Mouse (Mus musculus) liver, embryonic 14.5 days (tissue): ENCODE results near the gene Iqsec3. TPM values are rescaled to one million over a fixed set of nuclear protein-coding genes. Genes with fewer than 3 reads are reported as not detected.

Experiments
- ATAC-seq: fragments of 200-750 bp; cut with Nextera tagmentation; 2 replicates; pipeline ENCODE4 v1.8.0; 2017; ENCODE audit warnings: moderate number of reproducible peaks, mild to moderate bottlenecking, moderate library complexity; ENCODE audit not compliant: insufficient read depth
- DNase-seq, 3 experiments: peaks; one replicate each; pipeline ENCODE4 v3.0.0-alpha.2; 2012 to 2013; ENCODE audit warnings: low read depth in 3 of 3, low spot score in 3 of 3
- H3K27ac ChIP-seq: fragments of 300-500 bp; sonication (generic); 2 replicates; pipeline ENCODE4 v1.5.1; 2014; ENCODE audit warnings: moderate library complexity, mild to moderate bottlenecking, control low read depth, inconsistent platforms
- H3K27me3 ChIP-seq: fragments of 300-500 bp; sonication (generic); 2 replicates; pipeline ENCODE4 v1.6.1; 2014; ENCODE audit warnings: mild to moderate bottlenecking, low read length, moderate library complexity; ENCODE audit not compliant: control insufficient read depth, insufficient read depth
- H3K36me3 ChIP-seq: fragments of 300-500 bp; sonication (generic); replicated peaks from 2 replicates; pipeline ENCODE4 v1.6.1; 2014; ENCODE audit warnings: low read depth; ENCODE audit not compliant: control insufficient read depth, insufficient read depth
- H3K4me1 ChIP-seq, 2 experiments: fragments of 200-500 bp in 1 of 2; fragments of 300-500 bp in 1 of 2; sonication (generic) in 1 of 2; replicated peaks; 2 replicates each; pipeline ENCODE4 v1.6.1; 2012 to 2014; ENCODE audit warnings: antibody characterized with exemption in 1 of 2, inconsistent platforms in 1 of 2, low read length in 1 of 2; ENCODE audit not compliant: control insufficient read depth in 2 of 2, insufficient read depth in 2 of 2
- H3K4me2 ChIP-seq: fragments of 300-500 bp; sonication (generic); 2 replicates; pipeline ENCODE4 v1.6.1; 2014; ENCODE audit warnings: low read depth, mild to moderate bottlenecking, control low read depth, moderate library complexity
- H3K4me3 ChIP-seq, 2 experiments: fragments of 200-500 bp in 1 of 2; fragments of 300-500 bp in 1 of 2; sonication (generic) in 1 of 2; 2 replicates each; pipeline ENCODE4 v1.5.1; 2012 to 2014; ENCODE audit warnings: low read depth in 2 of 2, low read length in 2 of 2, mild to moderate bottlenecking in 2 of 2, control low read depth in 1 of 2, inconsistent platforms in 1 of 2, moderate library complexity in 1 of 2; ENCODE audit not compliant: insufficient read depth in 1 of 2
- H3K9ac ChIP-seq: fragments of 300-500 bp; sonication (generic); replicated peaks from 2 replicates; pipeline ENCODE4 v1.6.1; 2014; ENCODE audit warnings: mild to moderate bottlenecking, control low read depth, moderate library complexity
- H3K9me3 ChIP-seq: fragments of 300-500 bp; sonication (generic); 2 replicates; pipeline ENCODE4 v1.6.1; 2016; ENCODE audit warnings: low read length, mixed read lengths; ENCODE audit not compliant: control insufficient read depth
- CTCF ChIP-seq: IDR thresholded peaks from 2 replicates; pipeline ENCODE4 v1.5.1; 2016; ENCODE audit warnings: antibody characterized with exemption, low read depth, control low read depth
- EP300 ChIP-seq: IDR thresholded peaks from 2 replicates; pipeline ENCODE4 v1.6.1; 2016; ENCODE audit warnings: antibody characterized with exemption, low read depth
- WGBS: fragments of 180-500 bp; shearing (Covaris S2); extraction: QIAGEN DNeasy Blood & Tissue Kit; methylation state at CpG from one replicate; pipeline ENCODE4 v1.1.7; 2014; ENCODE audit not compliant: insufficient replicate concordance; 5-methylcytosine and 5-hydroxymethylcytosine counted together
- polyA plus RNA-seq, 2 experiments: library from polyadenylated mRNA; depleted of rRNA in 1 of 2; stranded (reverse) in 1 of 2; unstranded in 1 of 2; fragments of >200 nt; fragmentation: Nextera tagmentation in 1 of 2; extraction: Ambion mirVana in 1 of 2; gene quantifications; 2 replicates each; pipeline versions ENCODE4 v1.2.1 to v1.2.3; 2012 to 2014

The Iqsec3 gene
- polyA plus RNA-seq, 2 experiments: under 0.01 TPM; not detected in 1

GRCm38 (mm10) chr6:121517726-121518125 is 44.2 kb upstream of the Iqsec3 start:
- H3K27me3 ChIP-seq: no peaks in the 10 kb centered on the region
- H3K9me3 ChIP-seq: no peaks in the 10 kb centered on the region
- H3K27ac ChIP-seq: no peak overlapping the region
- no peaks in the 10 kb centered on the region for H3K36me3 ChIP-seq
- H3K4me2 ChIP-seq: no peak overlapping the region
- H3K9ac ChIP-seq: no peak overlapping the region
- no peaks in the 10 kb centered on the region for H3K4me1 ChIP-seq
- 55% methylated on average over 6 of the region's 6 CpGs for WGBS
- DNase-seq (no peak), ATAC-seq (no peak)
- TF ChIP-seq EP300: no peak
- TF ChIP-seq CTCF: no peak
- no peak overlapping the region for H3K4me3 ChIP-seq

GRCm38 (mm10) chr6:121510381-121510780 is 36.9 kb upstream of the Iqsec3 start:
- Histone ChIP-seq H3K36me3 (no peaks in the 10 kb centered on the region), H3K4me1 (no peaks in the 10 kb centered on the region), H3K9ac (no peak overlapping the region), H3K27ac (no peak overlapping the region), H3K4me2 (no peak overlapping the region), H3K27me3 (no peaks in the 10 kb centered on the region), H3K4me3 (no peak overlapping the region), H3K9me3 (no peaks in the 10 kb centered on the region)
- WGBS: 72% methylated on average over 3 of the region's 3 CpGs
- DNase-seq: no peak
- ATAC-seq: no peak
- TF ChIP-seq EP300 (no peak), CTCF (no peak)

GRCm38 (mm10) chr6:121509871-121510270 is 36.4 kb upstream of the Iqsec3 start:
- H3K27me3 ChIP-seq: no peaks in the 10 kb centered on the region
- H3K9ac ChIP-seq: no peak overlapping the region
- no peak overlapping the region for H3K4me3 ChIP-seq
- H3K4me2 ChIP-seq: no peak overlapping the region
- H3K27ac ChIP-seq: no peak overlapping the region
- ATAC-seq (no peak), DNase-seq (no peak)
- 65% methylated on average over 7 of the region's 7 CpGs for WGBS
- no peaks in the 10 kb centered on the region for H3K4me1 ChIP-seq
- no peaks in the 10 kb centered on the region for H3K9me3 ChIP-seq
- TF ChIP-seq EP300 (no peak), CTCF (no peak)
- no peaks in the 10 kb centered on the region for H3K36me3 ChIP-seq

GRCm38 (mm10) chr6:121508266-121508665 is 34.8 kb upstream of the Iqsec3 start:
- H3K36me3 ChIP-seq: no peaks in the 10 kb centered on the region
- no peak overlapping the region for H3K27ac ChIP-seq
- no peaks in the 10 kb centered on the region for H3K9me3 ChIP-seq
- H3K4me1 ChIP-seq: no peaks in the 10 kb centered on the region
- no peak overlapping the region for H3K9ac ChIP-seq
- H3K27me3 ChIP-seq: no peaks in the 10 kb centered on the region
- DNase-seq: no peak
- H3K4me3 ChIP-seq: no peak overlapping the region
- TF ChIP-seq EP300 (no peak), CTCF (peak; percentile 39; the same call in 1 of the 2 replicates)
- H3K4me2 ChIP-seq: no peak overlapping the region
- 52% methylated on average over 5 of the region's 5 CpGs for WGBS
- no peak for ATAC-seq

- H3K4me3 ChIP-seq: no peak overlapping the region
- no peak overlapping the region for H3K4me2 ChIP-seq
- DNase-seq: no peak
- TF ChIP-seq CTCF: no peak
- no peak for TF ChIP-seq EP300
- H3K4me1 ChIP-seq: no peaks in the 10 kb centered on the region
- no peaks in the 10 kb centered on the region for H3K27me3 ChIP-seq
- ATAC-seq: no peak
- no peak overlapping the region for H3K27ac ChIP-seq
- H3K36me3 ChIP-seq: no peaks in the 10 kb centered on the region
- no peaks in the 10 kb centered on the region for H3K9me3 ChIP-seq
- H3K9ac ChIP-seq: no peak overlapping the region
- 36% methylated on average over 3 of the region's 3 CpGs for WGBS
These were observed 27.7 kb upstream of the Iqsec3 start for GRCm38 (mm10) chr6:121501044-121501638.
